Comparison of ENCODE assay signal across 21 mouse cellular contexts in the genomic region with DNA sequence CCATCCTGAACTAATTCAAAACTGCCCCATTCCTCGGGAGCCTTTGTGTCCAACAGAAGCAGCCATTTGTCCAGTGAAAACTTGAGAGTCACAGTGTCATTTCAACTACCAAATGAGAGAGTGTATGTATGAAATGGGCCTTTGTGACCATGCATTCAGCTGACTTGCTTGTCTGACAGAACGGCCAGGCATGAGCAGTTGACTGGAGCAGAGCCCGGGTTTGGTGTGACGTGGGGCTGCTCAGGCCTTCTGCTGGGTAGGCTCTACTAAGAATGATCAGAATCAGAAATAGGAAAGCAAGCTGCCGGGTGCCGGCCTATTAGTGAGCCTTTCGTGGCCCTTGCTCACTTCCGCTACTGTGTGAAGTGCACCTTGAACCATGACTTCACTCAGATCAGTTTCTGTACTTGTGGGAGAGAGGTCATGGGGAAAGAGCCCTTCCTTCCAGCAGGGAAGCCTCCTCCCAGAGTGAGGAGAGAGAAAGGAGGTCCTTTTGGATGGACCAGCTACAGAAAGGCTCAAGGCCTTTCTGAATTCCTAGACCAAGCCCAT. TPM values are rescaled to one million over a fixed set of nuclear protein-coding genes. Genes with fewer than 3 reads are reported as not detected.
DNase-seq lines count a peak whose midpoint lies in the region; ATAC-seq and TF ChIP-seq lines count a peak whose summit lies in the region.
"Had no signal": no experiment of that assay in that cellular context is flagged by ENCODE, and none has a peak within 500 bp of the region (broad histone marks: within the 10 kb centered on the region; RNA-seq: fewer than 3 reads in every experiment).

No protein-coding gene starts in this region.

- H3K27ac ChIP-seq in intestine, postnatal 0 days (ENCODE audit: low read depth, low read length), result peak overlapping the region; percentile 60; the same call in 1 of the 2 replicates
- no peak overlapping the region for H3K27ac ChIP-seq in intestine, embryonic 16.5 days (ENCODE audit: low read length)
- H3K27ac ChIP-seq: forebrain, embryonic 10.5 days; hindbrain, embryonic 12.5 days; liver, embryonic 14.5 days; macrophage; midbrain, embryonic 10.5 days; neural tube, embryonic 12.5 days had no signal

- no peaks in the 10 kb centered on the region for H3K27me3 ChIP-seq in intestine, postnatal 0 days (replicated peaks; ENCODE audit: control insufficient read depth, insufficient read depth, low read length)
- H3K27me3 ChIP-seq in intestine, embryonic 16.5 days (replicated peaks; ENCODE audit: control insufficient read depth, insufficient read depth, low read length), result no peaks in the 10 kb centered on the region
- H3K27me3 ChIP-seq: heart, embryonic 12.5 days; hindbrain, embryonic 12.5 days; neural tube, embryonic 12.5 days had no signal

- peak; percentile 62 for DNase-seq in layer of hippocampus, adult 11-12 months (ENCODE audit: low spot score)
- no peak for DNase-seq in layer of hippocampus, postnatal 25 days (ENCODE audit: extremely low spot score in 1 of 2, low spot score in 1 of 2)
- peak; percentile 29 for DNase-seq in right cerebral cortex, adult 18-20 months
- no peak for DNase-seq in right cerebral cortex, postnatal 14 days
- DNase-seq in heart, adult 9 months (ENCODE audit: low spot score in 2 of 2), result no peak
- DNase-seq in retina, postnatal 1 day, result no peak
- DNase-seq: adrenal gland, postnatal 14 days; cerebellum, adult 11 months; heart, postnatal 14 days; thymus, adult 2 months had no signal

- H3K4me3 ChIP-seq in intestine, postnatal 0 days (ENCODE audit: low read depth, low read length), result no peak overlapping the region
- H3K4me3 ChIP-seq in intestine, embryonic 16.5 days (ENCODE audit: low read length), result no peak overlapping the region
- H3K4me3 ChIP-seq: forebrain, embryonic 10.5 days; heart, embryonic 12.5 days; hindbrain, embryonic 12.5 days; midbrain, embryonic 10.5 days; neural tube, embryonic 12.5 days had no signal

- H3K4me2 ChIP-seq in intestine, postnatal 0 days (replicated peaks; ENCODE audit: low read depth), result no peak overlapping the region
- H3K4me2 ChIP-seq in intestine, embryonic 16.5 days (ENCODE audit: low read depth, low read length), result no peak overlapping the region
- H3K4me2 ChIP-seq: heart, embryonic 12.5 days; hindbrain, embryonic 12.5 days; neural tube, embryonic 12.5 days had no signal

- peak; percentile 82 for ATAC-seq in intestine, postnatal 0 days
- no peak for ATAC-seq in intestine, embryonic 16.5 days

- no peak overlapping the region for H3K9ac ChIP-seq in intestine, postnatal 0 days (ENCODE audit: low read depth, low read length)
- no peak overlapping the region for H3K9ac ChIP-seq in intestine, embryonic 16.5 days (ENCODE audit: low read depth, low read length)
- H3K9ac ChIP-seq: heart, embryonic 12.5 days; hindbrain, embryonic 12.5 days; liver, embryonic 14.5 days; neural tube, embryonic 12.5 days had no signal

- no peak for TF ChIP-seq CTCF in intestine, postnatal 0 days (IDR thresholded peaks at IDR 0.05; ENCODE audit: low read depth)

- no peaks in the 10 kb centered on the region for H3K36me3 ChIP-seq in intestine, postnatal 0 days (ENCODE audit: control insufficient read depth, insufficient read depth)
- H3K36me3 ChIP-seq in intestine, embryonic 16.5 days (ENCODE audit: control insufficient read depth, insufficient read depth, low read length), result no peaks in the 10 kb centered on the region
- H3K36me3 ChIP-seq: forebrain, embryonic 10.5 days; heart, embryonic 12.5 days; hindbrain, embryonic 12.5 days; neural tube, embryonic 12.5 days had no signal

- H3K9me3 ChIP-seq in intestine, postnatal 0 days (ENCODE audit: control insufficient read depth), result no peaks in the 10 kb centered on the region
- H3K9me3 ChIP-seq in intestine, embryonic 16.5 days (ENCODE audit: control insufficient read depth, low read length), result no peaks in the 10 kb centered on the region
- H3K9me3 ChIP-seq: forebrain, embryonic 10.5 days; heart, embryonic 12.5 days; hindbrain, embryonic 12.5 days; midbrain, embryonic 10.5 days; neural tube, embryonic 12.5 days had no signal

- H3K4me1 ChIP-seq in intestine, postnatal 0 days (replicated peaks; ENCODE audit: control insufficient read depth, insufficient read depth, low read length), result 0 out of 2 replicates have a peak, but pooled peaks cover 2% of the 10 kb centered on the region
- peaks cover 17% of the 10 kb centered on the region; the same call in 1 of the 2 replicates for H3K4me1 ChIP-seq in intestine, embryonic 16.5 days (ENCODE audit: control insufficient read depth, insufficient read depth, low read length)

- WGBS in intestine, postnatal 0 days, result 72% methylated on average over 8 of the region's 8 CpGs
- 83% methylated on average over 8 of the region's 8 CpGs for WGBS in intestine, embryonic 16.5 days

RNA-seq across cellular contexts. Expression of a gene that starts 4.4 kb away (rescaled TPM):
- polyA plus RNA-seq in intestine, postnatal 0 days (2015; fragmentation: Nextera tagmentation; extraction: Ambion mirVana), result 25.3 and 25.5 TPM in 2 replicates
- 14.0 and 15.4 TPM in 2 replicates for polyA plus RNA-seq in intestine, embryonic 16.5 days (2015; fragmentation: Nextera tagmentation; extraction: Ambion mirVana)
- total RNA-seq in layer of hippocampus, postnatal 25 days (2021), result 100 to 1,000 TPM; 230 to 250 TPM
- total RNA-seq: granulocyte monocyte progenitor cell, adult 5-6 weeks; monocyte, adult 5-6 weeks had no signal

RNA-seq across cellular contexts. Expression of a gene that starts 49.0 kb away (rescaled TPM):
- polyA plus RNA-seq in intestine, postnatal 0 days (2015; fragmentation: Nextera tagmentation; extraction: Ambion mirVana), result 46.1 and 47.6 TPM in 2 replicates
- polyA plus RNA-seq in intestine, embryonic 16.5 days (2015; fragmentation: Nextera tagmentation; extraction: Ambion mirVana), result 76.5 and 81.0 TPM in 2 replicates
- 10 to 100 TPM; 60.4 to 60.8 TPM for total RNA-seq in layer of hippocampus, postnatal 25 days (2021)

Comparison
In these comparisons a context has a peak if more than half of its experiments do, and no peak if none do; other contexts are left out.
1. DNase-seq: peak in layer of hippocampus, adult 11-12 months (single experiment) and right cerebral cortex, adult 18-20 months (single experiment); none in layer of hippocampus, postnatal 25 days (0 of 2), right cerebral cortex, postnatal 14 days (single experiment), heart, adult 9 months (0 of 2) and retina, postnatal 1 day (single experiment).